Mouse (Mus musculus) erythroblast, embryonic 14.5 days (primary cell): ENCODE results near the gene Faf1.

ENCODE experiments used
- GATA1 ChIP-seq: IDR thresholded peaks from 2 replicates; pipeline ENCODE4 v1.6.1; 2012; ENCODE audit warnings: low read length, inconsistent platforms, mixed read lengths
- TAL1 ChIP-seq: IDR thresholded peaks from 3 replicates; pipeline ENCODE4 v1.6.1; 2012; ENCODE audit warnings: low read length, inconsistent platforms, mixed read lengths

GRCm38 (mm10) chr4:109858571-109859392, 182.4 kb downstream of the Faf1 start:
- TF ChIP-seq GATA1 (no peak), TAL1 (no peak)
